Mouse (Mus musculus): ENCODE results near the gene Dcst1.
A peak's percentile ranks its signal among the peaks of the same experiment; 100 is the strongest.

Gene Dcst1

GRCm38 (mm10) chr3:89365153-89365485 lies at the start of gene Dcst1:
Dcst1 (minus strand) TSS chr3:89365253.
- no peak for DNase-seq (ENCODE audit: low spot score)

- peak; percentile 100 for DNase-seq (ENCODE audit: low spot score)
Measured at GRCm38 (mm10) chr3:89411490-89412393, 46.7 kb upstream of the Dcst1 start, which contains the start of gene Flad1. Flad1 (minus strand) TSS chr3:89411870.

GRCm38 (mm10) chr3:89410864-89411263 lies 45.8 kb upstream of the Dcst1 start:
- DNase-seq (ENCODE audit: low spot score), result no peak

GRCm38 (mm10) chr3:89409701-89410100 lies 44.6 kb upstream of the Dcst1 start:
- DNase-seq (ENCODE audit: low spot score), result no peak

GRCm38 (mm10) chr3:89408448-89408847 lies 43.4 kb upstream of the Dcst1 start:
- DNase-seq (ENCODE audit: low spot score), result no peak

- no peak for DNase-seq (ENCODE audit: low spot score)
Measured at GRCm38 (mm10) chr3:89406887-89407286, 41.8 kb upstream of the Dcst1 start.

GRCm38 (mm10) chr3:89402693-89403092 lies 37.6 kb upstream of the Dcst1 start, which contains the start of gene Lenep:
Lenep (minus strand) TSS chr3:89402793.
- no peak for DNase-seq (ENCODE audit: low spot score)

GRCm38 (mm10) chr3:89401329-89401728 lies 36.3 kb upstream of the Dcst1 start:
- DNase-seq (ENCODE audit: low spot score), result no peak

- no peak for DNase-seq (ENCODE audit: low spot score)
Measured at GRCm38 (mm10) chr3:89396654-89397005, 31.6 kb upstream of the Dcst1 start.

- DNase-seq (ENCODE audit: low spot score), result no peak
Measured at GRCm38 (mm10) chr3:89395806-89396653, 31.0 kb upstream of the Dcst1 start.

GRCm38 (mm10) chr3:89395419-89395805 lies 30.4 kb upstream of the Dcst1 start:
- no peak for DNase-seq (ENCODE audit: low spot score)

GRCm38 (mm10) chr3:89394894-89395256 lies 29.8 kb upstream of the Dcst1 start:
- DNase-seq (ENCODE audit: low spot score), result no peak

- DNase-seq (ENCODE audit: low spot score), result peak; percentile 80
Measured at GRCm38 (mm10) chr3:89394006-89394893, 29.2 kb upstream of the Dcst1 start, which contains the start of gene Zbtb7b. Zbtb7b (minus strand) TSS chr3:89394776.

- DNase-seq (ENCODE audit: low spot score), result peak; percentile 98
Measured at GRCm38 (mm10) chr3:89393605-89394004, 28.6 kb upstream of the Dcst1 start.

GRCm38 (mm10) chr3:89392871-89393311 lies 27.8 kb upstream of the Dcst1 start:
- DNase-seq (ENCODE audit: low spot score), result no peak

- DNase-seq (ENCODE audit: low spot score), result no peak
Measured at GRCm38 (mm10) chr3:89391663-89392511, 26.8 kb upstream of the Dcst1 start.

GRCm38 (mm10) chr3:89390699-89391662 lies 25.9 kb upstream of the Dcst1 start:
- no peak for DNase-seq (ENCODE audit: low spot score)

- no peak for DNase-seq (ENCODE audit: low spot score)
Measured at GRCm38 (mm10) chr3:89390111-89390515, 25.1 kb upstream of the Dcst1 start.

- no peak for DNase-seq (ENCODE audit: low spot score)
Measured at GRCm38 (mm10) chr3:89388901-89389740, 24.1 kb upstream of the Dcst1 start.
